Comparison of ENCODE assay signal across 13 mouse cellular contexts in the genomic region with DNA sequence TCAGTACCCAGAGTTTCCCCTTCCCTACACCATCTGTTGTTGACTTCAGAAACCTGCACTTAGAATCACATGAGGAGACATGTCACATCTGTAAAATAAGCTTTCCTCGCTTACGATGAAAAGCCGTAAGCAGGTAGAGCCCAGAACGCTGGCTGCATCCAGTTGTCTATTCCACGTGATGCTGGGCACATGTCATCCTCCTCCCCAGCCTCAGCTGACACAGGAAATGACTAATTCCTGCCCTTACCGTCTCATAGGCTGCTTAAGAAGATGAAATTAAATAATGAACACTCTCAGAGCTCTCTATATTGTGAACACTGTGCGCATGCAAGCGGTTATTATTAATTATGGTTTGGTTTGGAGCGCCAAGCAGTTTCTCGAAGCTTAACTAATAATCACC.
"Had no signal": no experiment of that assay in that cellular context is flagged by ENCODE, and none has a peak within 500 bp of the region (broad histone marks: within the 10 kb centered on the region; RNA-seq: fewer than 3 reads in every experiment).

No protein-coding gene starts in this region.

- ATAC-seq: liver, postnatal 0 days; lung, postnatal 0 days; midbrain, embryonic 16.5 days had no signal

- DNase-seq: kidney, adult 9 months; kidney, postnatal 25 days; left cerebral cortex, postnatal 4 days; liver, postnatal 0 days; lung, embryonic 14.5 days; right cerebral cortex, adult 18-20 months; right cerebral cortex, postnatal 14 days; right cerebral cortex, postnatal 4 days; thymus, adult 2 months; thymus, postnatal 14 days; thymus, postnatal 4 days had no signal
